In the genomic region with DNA sequence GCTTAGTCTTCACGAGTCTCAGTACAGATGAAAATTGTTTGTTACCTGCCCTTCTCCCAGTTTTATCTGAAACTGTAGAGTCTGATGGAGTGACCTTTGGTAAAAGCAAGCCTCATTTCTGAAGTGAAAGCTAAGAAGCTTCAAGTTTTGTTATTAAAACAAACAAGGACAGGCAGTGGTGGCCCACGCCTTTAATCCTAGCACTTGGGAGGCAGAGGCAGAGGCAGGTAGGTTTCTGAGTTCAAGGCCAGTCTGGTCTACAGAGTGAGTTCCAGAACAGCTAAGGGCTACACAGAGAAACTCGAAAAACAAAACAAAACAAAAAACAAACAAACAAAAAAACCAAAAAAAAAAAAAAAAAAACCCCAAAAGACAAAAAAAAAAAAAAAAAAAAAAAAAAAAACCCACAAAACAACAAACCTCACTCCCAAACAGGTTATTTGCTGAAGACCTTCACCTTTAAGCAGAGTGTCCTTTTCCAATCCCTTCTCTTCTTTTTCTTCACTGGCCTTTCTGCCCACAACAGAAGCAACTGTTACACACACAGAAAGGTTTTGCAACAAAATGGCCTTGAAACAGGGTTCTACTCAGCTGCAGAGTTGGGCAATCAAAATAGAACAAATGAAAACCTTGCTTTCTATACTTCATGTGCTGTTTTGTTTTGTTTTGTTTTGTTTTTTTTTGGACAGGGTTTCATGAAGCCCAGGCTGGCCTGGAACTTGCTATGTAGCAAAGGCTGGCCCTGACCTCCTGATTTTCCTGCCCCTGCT, we compare ENCODE assay signal across 18 mouse cellular contexts. TPM values are rescaled to one million over a fixed set of nuclear protein-coding genes. Genes with fewer than 3 reads are reported as not detected.
A peak's percentile ranks its signal among the peaks of the same experiment; 100 is the strongest.
DNase-seq lines count a peak whose midpoint lies in the region; ATAC-seq and TF ChIP-seq lines count a peak whose summit lies in the region.
"Had no signal": no experiment of that assay in that cellular context is flagged by ENCODE, and none has a peak within 500 bp of the region (broad histone marks: within the 10 kb centered on the region; RNA-seq: fewer than 3 reads in every experiment).

No protein-coding gene starts in this region.

- no peaks in the 10 kb centered on the region for H3K36me3 ChIP-seq in lung, postnatal 0 days (ENCODE audit: insufficient read depth, low read length)
- peaks cover 0 to 32% of the 10 kb centered on the region in 2 experiments; a peak in 2 of 4 replicates for H3K36me3 ChIP-seq in MEL (ENCODE audit: control insufficient read depth in 1 of 2, insufficient read depth in 2 of 2, low read length in 2 of 2)
- H3K36me3 ChIP-seq in thymus, adult 2 months (ENCODE audit: control insufficient read depth, insufficient read depth, low read length): no peaks in the 10 kb centered on the region
- H3K36me3 ChIP-seq: embryonic facial prominence, embryonic 12.5 days; forebrain, embryonic 15.5 days; G1E; hindbrain, embryonic 12.5 days; limb, embryonic 15.5 days had no signal

- TF ChIP-seq POLR2A in MEL (IDR thresholded peaks at IDR 0.05; ENCODE audit: control insufficient read depth in 1 of 2, insufficient read depth in 1 of 2, low read depth in 1 of 2, low read length in 2 of 2, poor library complexity in 1 of 2): no peak
- TF ChIP-seq POLR2A in thymus, adult 2 months (IDR thresholded peaks at IDR 0.05; ENCODE audit: control insufficient read depth, extremely low read depth, insufficient read depth, low read length, poor library complexity): no peak

- H3K27me3 ChIP-seq in lung, postnatal 0 days (replicated peaks; ENCODE audit: insufficient read depth, low read length): no peaks in the 10 kb centered on the region
- no peaks in the 10 kb centered on the region for H3K27me3 ChIP-seq in MEL (ENCODE audit: control insufficient read depth in 1 of 2, insufficient read depth in 2 of 2, low read length in 2 of 2)
- H3K27me3 ChIP-seq in thymus, adult 2 months (ENCODE audit: control insufficient read depth, insufficient read depth, low read length): no peaks in the 10 kb centered on the region
- H3K27me3 ChIP-seq: embryonic facial prominence, embryonic 12.5 days; forebrain, embryonic 15.5 days; hindbrain, embryonic 12.5 days; limb, embryonic 15.5 days had no signal

- ATAC-seq in lung, postnatal 0 days: no peak
- peak; percentile 14; the same call in 1 of the 2 replicates for ATAC-seq in megakaryocyte, adult 5-6 weeks (ENCODE audit: poor library complexity, severe bottlenecking)
- ATAC-seq: forebrain, embryonic 15.5 days had no signal

- H3K4me1 ChIP-seq in lung, postnatal 0 days (ENCODE audit: insufficient read depth, low read depth, low read length): no peaks in the 10 kb centered on the region
- peaks cover 29 to 31% of the 10 kb centered on the region in 2 experiments for H3K4me1 ChIP-seq in MEL (ENCODE audit: control insufficient read depth in 1 of 2, insufficient read depth in 2 of 2, low read length in 2 of 2)
- peaks cover 15% of the 10 kb centered on the region for H3K4me1 ChIP-seq in thymus, adult 2 months (replicated peaks; ENCODE audit: control insufficient read depth, insufficient read depth, low read length)
- H3K4me1 ChIP-seq: embryonic facial prominence, embryonic 12.5 days; hindbrain, embryonic 12.5 days had no signal

- H3K79me2 ChIP-seq in MEL (ENCODE audit: control insufficient read depth, insufficient read depth, low read length, poor library complexity): no peaks in the 10 kb centered on the region

- DNase-seq in lung, postnatal 0 days (ENCODE audit: low spot score): peak; percentile 48
- DNase-seq in lung, postnatal 4 days: no peak
- DNase-seq in MEL (ENCODE audit: low read depth, low spot score): no peak
- DNase-seq in induced T-regulatory cell, adult 2 months (ENCODE audit: low read depth): peak; percentile 74
- no peak for DNase-seq in thymus, adult 2 months
- no peak for DNase-seq in cerebellum, postnatal 36 days
- DNase-seq: adrenal gland, adult 8-10 months; cerebellum, adult 8-10 months; heart, adult 2 months; midbrain, embryonic 14.5 days; thymus, adult 18-20 months had no signal

- no peak overlapping the region for H3K4me3 ChIP-seq in lung, postnatal 0 days (ENCODE audit: low read depth, low read length)
- H3K4me3 ChIP-seq in MEL (ENCODE audit: control insufficient read depth in 1 of 2, insufficient read depth in 1 of 2, low read depth in 2 of 2, low read length in 2 of 2): no peak overlapping the region
- no peak overlapping the region for H3K4me3 ChIP-seq in thymus, adult 2 months (ENCODE audit: control insufficient read depth, insufficient read depth, low read length)
- H3K4me3 ChIP-seq: embryonic facial prominence, embryonic 12.5 days; forebrain, embryonic 15.5 days; heart, adult 2 months; hindbrain, embryonic 12.5 days; limb, embryonic 15.5 days had no signal

- H3K9ac ChIP-seq in lung, postnatal 0 days (replicated peaks; ENCODE audit: low read depth): no peak overlapping the region
- no peak overlapping the region for H3K9ac ChIP-seq in MEL (ENCODE audit: control insufficient read depth, low read depth, low read length, poor library complexity, severe bottlenecking)
- H3K9ac ChIP-seq: embryonic facial prominence, embryonic 12.5 days; forebrain, embryonic 15.5 days; hindbrain, embryonic 12.5 days; limb, embryonic 15.5 days had no signal

- no peak for TF ChIP-seq EP300 in lung, postnatal 0 days (IDR thresholded peaks at IDR 0.05)
- TF ChIP-seq EP300 in MEL (IDR thresholded peaks at IDR 0.05; ENCODE audit: low read depth in 1 of 2, low read length in 2 of 2): no peak

- TF ChIP-seq CTCF in lung, postnatal 0 days (IDR thresholded peaks at IDR 0.05): no peak
- TF ChIP-seq CTCF in MEL (IDR thresholded peaks at IDR 0.05 in 2 of 3, conservative IDR thresholded peaks at IDR 0.05 in 1 of 3; ENCODE audit: control insufficient read depth in 1 of 3, insufficient read depth in 1 of 3, low read depth in 2 of 3, low read length in 3 of 3, poor library complexity in 1 of 3, severe bottlenecking in 1 of 3): no peak
- no peak for TF ChIP-seq CTCF in thymus, adult 2 months (IDR thresholded peaks at IDR 0.05; ENCODE audit: borderline replicate concordance, control insufficient read depth, extremely low read depth, insufficient read depth, low read length, poor library complexity)

- no peaks in the 10 kb centered on the region for H3K9me3 ChIP-seq in lung, postnatal 0 days (ENCODE audit: low read length)
- no peaks in the 10 kb centered on the region for H3K9me3 ChIP-seq in MEL (replicated peaks; ENCODE audit: insufficient read depth, low read length)
- H3K9me3 ChIP-seq: forebrain, embryonic 15.5 days; hindbrain, embryonic 12.5 days had no signal

- no peak overlapping the region for H3K4me2 ChIP-seq in lung, postnatal 0 days (replicated peaks; ENCODE audit: low read depth, low read length)
- H3K4me2 ChIP-seq: embryonic facial prominence, embryonic 12.5 days; forebrain, embryonic 15.5 days; hindbrain, embryonic 12.5 days; limb, embryonic 15.5 days had no signal

- no peak overlapping the region for H3K27ac ChIP-seq in lung, postnatal 0 days (ENCODE audit: low read length)
- H3K27ac ChIP-seq in MEL (ENCODE audit: control insufficient read depth, low read depth, low read length): no peak overlapping the region
- H3K27ac ChIP-seq in thymus, adult 2 months (ENCODE audit: control insufficient read depth, insufficient read depth, low read length): no peak overlapping the region
- H3K27ac ChIP-seq: embryonic facial prominence, embryonic 12.5 days; forebrain, embryonic 15.5 days; heart, adult 2 months; hindbrain, embryonic 12.5 days; limb, embryonic 15.5 days; macrophage had no signal

- 54% methylated on average over 3 of the region's 3 CpGs for WGBS in lung, postnatal 0 days
- WGBS in thymus, adult 2 months: 85% methylated on average over 3 of the region's 3 CpGs

- TF ChIP-seq RAD21 in MEL (IDR thresholded peaks at IDR 0.05; ENCODE audit: low read depth, low read length): no peak

TF ChIP-seq in MEL, 35 proteins besides CTCF, POLR2A, EP300 and RAD21:
- TF ChIP-seq ZNF384 (IDR thresholded peaks at IDR 0.05; ENCODE audit: low read depth, low read length): peak; percentile 79
- no peak for TF ChIP-seq MAZ (IDR thresholded peaks at IDR 0.05; ENCODE audit: low read depth, low read length)

RNA-seq across cellular contexts. Expression of gene Dennd4a, which starts 15.1 kb away (rescaled TPM):
- polyA plus RNA-seq in lung, postnatal 0 days (2015; fragmentation: Nextera tagmentation; extraction: Ambion mirVana): 6.3 and 7.1 TPM in 2 replicates
- 7.7 and 12.1 TPM in 2 replicates for total RNA-seq in MEL (2012; rRNA removed)
- 10 to 100 TPM; 24.9 to 74.8 TPM for polyA plus RNA-seq in MEL (2012; ENCODE audit: insufficient read depth in 1 of 2, insufficient read length in 2 of 2, low read depth in 1 of 2, low replicate concordance in 2 of 2, missing spikeins in 1 of 2)
- total RNA-seq in megakaryocyte, adult 5-6 weeks (2015): 48.2 and 50.2 TPM in 2 replicates
- total RNA-seq in megakaryocyte, adult 5-6 weeks (2017): 33.3 and 47.0 TPM in 2 replicates
- polyA plus RNA-seq in thymus, adult 2 months (2012; rRNA removed): 10.9 and 12.3 TPM in 2 replicates

RNA-seq across cellular contexts. Expression of gene Rab11a, which starts 58.5 kb away (rescaled TPM):
- polyA plus RNA-seq in lung, postnatal 0 days (2015; fragmentation: Nextera tagmentation; extraction: Ambion mirVana): 608 and 674 TPM in 2 replicates
- total RNA-seq in MEL (2012; rRNA removed): 93.7 and 114 TPM in 2 replicates
- 100 to 1,000 TPM in 1 of 2 experiments, not detected in 1; 212 TPM for polyA plus RNA-seq in MEL (2012; ENCODE audit: insufficient read depth in 1 of 2, insufficient read length in 2 of 2, low read depth in 1 of 2, low replicate concordance in 2 of 2, missing spikeins in 1 of 2)
- total RNA-seq in megakaryocyte, adult 5-6 weeks (2015): 249 and 281 TPM in 2 replicates
- total RNA-seq in megakaryocyte, adult 5-6 weeks (2017): 144 and 161 TPM in 2 replicates
- polyA plus RNA-seq in thymus, adult 2 months (2012; rRNA removed): 50.1 and 60.1 TPM in 2 replicates

Comparison
In these comparisons a context has a peak if more than half of its experiments do, and no peak if none do; other contexts are left out.
1. DNase-seq: peak in lung, postnatal 0 days (single experiment) and induced T-regulatory cell, adult 2 months (single experiment); none in lung, postnatal 4 days (0 of 2), MEL (single experiment), thymus, adult 2 months (single experiment) and cerebellum, postnatal 36 days (0 of 2).